Mouse (Mus musculus): Measurements from ENCODE around the gene Dolpp1.

DNA sequence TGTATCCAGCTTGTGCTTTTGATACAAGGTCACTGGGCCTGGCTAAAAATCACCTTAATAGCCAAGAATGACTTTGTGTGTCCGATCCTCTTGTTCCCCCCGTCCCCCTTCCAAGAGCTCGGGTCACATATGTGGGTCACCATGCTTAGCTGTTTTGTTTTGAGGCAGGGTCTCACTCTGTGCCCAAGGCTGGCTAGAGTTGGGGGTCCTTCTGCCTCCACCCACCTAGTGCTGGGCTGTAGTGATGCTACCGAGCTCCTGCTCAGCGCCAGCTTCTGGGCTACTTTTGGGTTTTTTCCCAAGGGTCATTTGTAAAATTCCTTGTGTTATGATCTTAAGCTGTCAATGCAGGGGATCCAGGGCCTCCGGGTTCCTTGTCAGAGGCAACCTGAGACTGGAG, 26.2 kb downstream of the Dolpp1 start:
- TF ChIP-seq CTCF (IDR thresholded peaks at IDR 0.05; ENCODE audit: insufficient read depth, low read length), result no peak
- TF ChIP-seq POLR2A (IDR thresholded peaks at IDR 0.05; ENCODE audit: borderline replicate concordance, extremely low read depth, low read depth, low read length), result no peak
